Comparison of ENCODE assay signal across 8 mouse cellular contexts in genomic region chr19:46527632-46528528, GRCm38 (mm10). TPM values are rescaled to one million over a fixed set of nuclear protein-coding genes. Genes with fewer than 3 reads are reported as not detected.
DNase-seq lines count a peak whose midpoint lies in the region; ATAC-seq lines count a peak whose summit lies in the region.

No protein-coding gene starts in this region.

- no peaks in the 10 kb centered on the region for H3K36me3 ChIP-seq in embryonic facial prominence, embryonic 15.5 days
- no peaks in the 10 kb centered on the region for H3K36me3 ChIP-seq in kidney, embryonic 15.5 days
- no peaks in the 10 kb centered on the region for H3K36me3 ChIP-seq in neural tube, embryonic 12.5 days

- 21% methylated on average over 17 of the region's 17 CpGs for WGBS in embryonic facial prominence, embryonic 15.5 days
- WGBS in kidney, embryonic 15.5 days, result 26% methylated on average over 17 of the region's 17 CpGs
- WGBS in neural tube, embryonic 12.5 days, result 13% methylated on average over 17 of the region's 17 CpGs

- peak overlapping the region; percentile 21 for H3K4me3 ChIP-seq in embryonic facial prominence, embryonic 15.5 days (replicated peaks)
- peak overlapping the region; percentile 28 for H3K4me3 ChIP-seq in kidney, embryonic 15.5 days (replicated peaks)
- peak overlapping the region; percentile 11; the same call in 1 of the 2 replicates for H3K4me3 ChIP-seq in neural tube, embryonic 12.5 days

- no peak for ATAC-seq in embryonic facial prominence, embryonic 15.5 days (ENCODE audit: insufficient number of reproducible peaks, low FRiP score, low TSS enrichment, low read depth)
- ATAC-seq in kidney, embryonic 15.5 days (replicated peaks; ENCODE audit: low FRiP score), result no peak
- ATAC-seq in neural tube, embryonic 12.5 days (ENCODE audit: low FRiP score, low read depth), result no peak
- ATAC-seq in CD4-positive, CD25-positive, alpha-beta regulatory T cell, adult 4 months, result no peak

- peak overlapping the region; percentile 50 for H3K4me2 ChIP-seq in embryonic facial prominence, embryonic 15.5 days (replicated peaks)
- peak overlapping the region; percentile 56 for H3K4me2 ChIP-seq in kidney, embryonic 15.5 days
- H3K4me2 ChIP-seq in neural tube, embryonic 12.5 days (replicated peaks), result peak overlapping the region; percentile 61

- peaks cover 94% of the 10 kb centered on the region for H3K4me1 ChIP-seq in embryonic facial prominence, embryonic 15.5 days
- peaks cover 98% of the 10 kb centered on the region for H3K4me1 ChIP-seq in kidney, embryonic 15.5 days
- H3K4me1 ChIP-seq in neural tube, embryonic 12.5 days, result peaks cover 92% of the 10 kb centered on the region

- H3K9me3 ChIP-seq in embryonic facial prominence, embryonic 15.5 days (replicated peaks), result no peaks in the 10 kb centered on the region
- H3K9me3 ChIP-seq in kidney, embryonic 15.5 days (replicated peaks), result no peaks in the 10 kb centered on the region
- no peaks in the 10 kb centered on the region for H3K9me3 ChIP-seq in neural tube, embryonic 12.5 days

- intact Hi-C loops in left cerebral cortex, postnatal 10 days (cut with DNase I), result no loop called here

- peak; percentile 3 to 27 for DNase-seq in left cerebral cortex, postnatal 10 days (ENCODE audit: extremely low spot score in 1 of 2, low spot score in 2 of 2)
- no peak for DNase-seq in left cerebral cortex, adult 11 months (ENCODE audit: low spot score)
- no peak for DNase-seq in adrenal gland, postnatal 25 days
- no peak for DNase-seq in layer of hippocampus, postnatal 14 days (ENCODE audit: low spot score in 2 of 2)

- H3K27me3 ChIP-seq in embryonic facial prominence, embryonic 15.5 days, result no peaks in the 10 kb centered on the region
- H3K27me3 ChIP-seq in kidney, embryonic 15.5 days, result no peaks in the 10 kb centered on the region
- no peaks in the 10 kb centered on the region for H3K27me3 ChIP-seq in neural tube, embryonic 12.5 days (replicated peaks)

- no peak overlapping the region for H3K9ac ChIP-seq in embryonic facial prominence, embryonic 15.5 days
- H3K9ac ChIP-seq in kidney, embryonic 15.5 days, result peak overlapping the region; percentile 30; the same call in 1 of the 2 replicates
- peak overlapping the region; percentile 42; the same call in 1 of the 2 replicates for H3K9ac ChIP-seq in neural tube, embryonic 12.5 days

- H3K27ac ChIP-seq in embryonic facial prominence, embryonic 15.5 days (replicated peaks), result peak overlapping the region; percentile 83; the same call in 1 of the 2 replicates
- peak overlapping the region; percentile 96 for H3K27ac ChIP-seq in kidney, embryonic 15.5 days
- H3K27ac ChIP-seq in neural tube, embryonic 12.5 days, result peak overlapping the region; percentile 65; the same call in 1 of the 2 replicates

RNA-seq across cellular contexts. Expression of gene Trim8, which starts 26.4 kb away (rescaled TPM):
- 100 to 1,000 TPM; 101 to 108 TPM for total RNA-seq in left cerebral cortex, postnatal 10 days (2021)
- polyA plus RNA-seq in embryonic facial prominence, embryonic 15.5 days (2015; fragmentation: Nextera tagmentation; extraction: Ambion mirVana), result 20.7 and 21.7 TPM in 2 replicates
- 24.6 and 28.7 TPM in 2 replicates for polyA plus RNA-seq in kidney, embryonic 15.5 days (2015; fragmentation: Nextera tagmentation; extraction: Ambion mirVana)
- polyA plus RNA-seq in neural tube, embryonic 12.5 days (2016; fragmentation: Nextera tagmentation; extraction: Ambion mirVana), result 39.1 and 43.0 TPM in 2 replicates
- polyA plus RNA-seq in CD4-positive, CD25-positive, alpha-beta regulatory T cell, adult 4 months (2017; shearing (Covaris generic)), result 10 to 100 TPM; 16.3 to 21.5 TPM
- 50.9 and 52.6 TPM in 2 replicates for total RNA-seq in adrenal gland, postnatal 25 days (2021)
- total RNA-seq in layer of hippocampus, postnatal 14 days (2021), result 100 to 1,000 TPM in 1 of 2 experiments, 10 to 100 TPM in 1; 98.9 to 110 TPM

RNA-seq across cellular contexts. Expression of gene Arl3, which starts 45.1 kb away (rescaled TPM):
- 100 to 1,000 TPM; 103 to 104 TPM for total RNA-seq in left cerebral cortex, postnatal 10 days (2021)
- polyA plus RNA-seq in embryonic facial prominence, embryonic 15.5 days (2015; fragmentation: Nextera tagmentation; extraction: Ambion mirVana), result 149 TPM in 2 replicates
- polyA plus RNA-seq in kidney, embryonic 15.5 days (2015; fragmentation: Nextera tagmentation; extraction: Ambion mirVana), result 143 and 145 TPM in 2 replicates
- 190 and 194 TPM in 2 replicates for polyA plus RNA-seq in neural tube, embryonic 12.5 days (2016; fragmentation: Nextera tagmentation; extraction: Ambion mirVana)
- polyA plus RNA-seq in CD4-positive, CD25-positive, alpha-beta regulatory T cell, adult 4 months (2017; shearing (Covaris generic)), result 10 to 100 TPM; 29.0 to 34.9 TPM
- total RNA-seq in adrenal gland, postnatal 25 days (2021), result 50.3 and 61.0 TPM in 2 replicates
- total RNA-seq in layer of hippocampus, postnatal 14 days (2021), result 100 to 1,000 TPM; 111 to 121 TPM

RNA-seq across cellular contexts. Expression of gene Sfxn2, which starts 45.3 kb away (rescaled TPM):
- total RNA-seq in left cerebral cortex, postnatal 10 days (2021), result 1 to 10 TPM; 7.8 to 8.1 TPM
- 21.8 and 21.9 TPM in 2 replicates for polyA plus RNA-seq in embryonic facial prominence, embryonic 15.5 days (2015; fragmentation: Nextera tagmentation; extraction: Ambion mirVana)
- 32.9 and 33.0 TPM in 2 replicates for polyA plus RNA-seq in kidney, embryonic 15.5 days (2015; fragmentation: Nextera tagmentation; extraction: Ambion mirVana)
- 11.4 and 12.2 TPM in 2 replicates for polyA plus RNA-seq in neural tube, embryonic 12.5 days (2016; fragmentation: Nextera tagmentation; extraction: Ambion mirVana)
- 10 to 100 TPM in 1 of 2 experiments, 1 to 10 TPM in 1; 6.2 to 13.4 TPM for polyA plus RNA-seq in CD4-positive, CD25-positive, alpha-beta regulatory T cell, adult 4 months (2017; shearing (Covaris generic))
- 8.0 and 12.7 TPM in 2 replicates for total RNA-seq in adrenal gland, postnatal 25 days (2021)
- total RNA-seq in layer of hippocampus, postnatal 14 days (2021), result 1 to 10 TPM; 8.2 to 8.3 TPM

Comparison
In these comparisons a context has a peak if more than half of its experiments do, and no peak if none do; other contexts are left out.
1. DNase-seq: peak in left cerebral cortex, postnatal 10 days (2 of 2); none in left cerebral cortex, adult 11 months (single experiment), adrenal gland, postnatal 25 days (single experiment) and layer of hippocampus, postnatal 14 days (0 of 2).
2. Peak in every context shown above with its lines, with median percentiles within 50 percentile points of each other: H3K27ac ChIP-seq, H3K4me2 ChIP-seq and H3K4me3 ChIP-seq.